Mouse (Mus musculus) G1E-ER4 (cell line): Measurements from ENCODE around the gene Prkcb. TPM values are rescaled to one million over a fixed set of nuclear protein-coding genes. Genes with fewer than 3 reads are reported as not detected.

Source experiments
- GATA1 ChIP-seq: IDR thresholded peaks from one replicate; pipeline ENCODE4 v1.8.0; 2012; ENCODE audit warnings: low read length, inconsistent platforms
- polyA plus RNA-seq: library from polyadenylated mRNA; stranded (reverse); fragments of >175 nt; gene quantifications from 2 replicates; pipeline ENCODE4 v1.2.3, GENCODE M21; 2012

The Prkcb gene
- polyA plus RNA-seq, 1 experiment, result not detected

GRCm38 (mm10) chr7:122370488-122370887, 81.9 kb downstream of the Prkcb start:
- no peak for TF ChIP-seq GATA1

GRCm38 (mm10) chr7:122371947-122372346, 83.4 kb downstream of the Prkcb start:
- no peak for TF ChIP-seq GATA1

GRCm38 (mm10) chr7:122372349-122372748, 83.8 kb downstream of the Prkcb start:
- no peak for TF ChIP-seq GATA1

GRCm38 (mm10) chr7:122376845-122377244, 88.3 kb downstream of the Prkcb start:
- TF ChIP-seq GATA1, result no peak

GRCm38 (mm10) chr7:122377967-122378366, 89.4 kb downstream of the Prkcb start:
- no peak for TF ChIP-seq GATA1

GRCm38 (mm10) chr7:122378473-122378872, 89.9 kb downstream of the Prkcb start:
- TF ChIP-seq GATA1, result no peak

GRCm38 (mm10) chr7:122379292-122379691, 90.7 kb downstream of the Prkcb start:
- TF ChIP-seq GATA1, result no peak

GRCm38 (mm10) chr7:122380336-122381130, 92.0 kb downstream of the Prkcb start:
- no peak for TF ChIP-seq GATA1

GRCm38 (mm10) chr7:122381560-122381959, 93.0 kb downstream of the Prkcb start:
- TF ChIP-seq GATA1, result no peak

- TF ChIP-seq GATA1, result no peak
Measured at GRCm38 (mm10) chr7:122383260-122383659, 94.7 kb downstream of the Prkcb start.

GRCm38 (mm10) chr7:122384891-122385290, 96.3 kb downstream of the Prkcb start:
- no peak for TF ChIP-seq GATA1

- TF ChIP-seq GATA1, result no peak
Measured at GRCm38 (mm10) chr7:122386567-122386966, 98.0 kb downstream of the Prkcb start.

- no peak for TF ChIP-seq GATA1
Measured at GRCm38 (mm10) chr7:122387896-122388295, 99.3 kb downstream of the Prkcb start.

GRCm38 (mm10) chr7:122388858-122389257, 100.3 kb downstream of the Prkcb start:
- no peak for TF ChIP-seq GATA1

- no peak for TF ChIP-seq GATA1
Measured at GRCm38 (mm10) chr7:122389633-122390032, 101.1 kb downstream of the Prkcb start.

GRCm38 (mm10) chr7:122390200-122390599, 101.6 kb downstream of the Prkcb start:
- no peak for TF ChIP-seq GATA1

- no peak for TF ChIP-seq GATA1
Measured at GRCm38 (mm10) chr7:122390683-122391082, 102.1 kb downstream of the Prkcb start.
